Mouse (Mus musculus): ENCODE results near the gene Ptp4a2. TPM values are rescaled to one million over a fixed set of nuclear protein-coding genes. Genes with fewer than 3 reads are reported as not detected.
"Not testable (repeated sequence)": the region's sequence is repeated elsewhere in the genome, so short reads cannot be mapped to it uniquely, and the experiment has no call there.

The Ptp4a2 gene
- total RNA-seq (2021) = 100 to 1,000 TPM; 203 to 210 TPM

GRCm38 (mm10) chr4:129810798-129811604, at the start of gene Ptp4a2:
Gene Ptp4a2 (plus strand): TSS chr4:129811219.
- intact Hi-C loops (cut with DNase I) = no loop called here
- DNase-seq = peak; percentile 63 to 71

- intact Hi-C loops (cut with DNase I) = no loop called here
- DNase-seq = no peak
These were observed 49.4 kb upstream of the Ptp4a2 start for GRCm38 (mm10) chr4:129761606-129762005.

GRCm38 (mm10) chr4:129762496-129762895, 48.5 kb upstream of the Ptp4a2 start:
- DNase-seq; intact Hi-C loops (cut with DNase I): not testable (repeated sequence)

- DNase-seq = no peak
- intact Hi-C loops (cut with DNase I) = no loop called here
These were observed 45.7 kb upstream of the Ptp4a2 start for GRCm38 (mm10) chr4:129765351-129765750.

GRCm38 (mm10) chr4:129767782-129768181, 43.2 kb upstream of the Ptp4a2 start:
- intact Hi-C loops (cut with DNase I) = no loop called here
- DNase-seq = no peak

- DNase-seq; intact Hi-C loops (cut with DNase I): not testable (repeated sequence)
These were observed 42.3 kb upstream of the Ptp4a2 start for GRCm38 (mm10) chr4:129768742-129769141.

GRCm38 (mm10) chr4:129770600-129770999, 40.4 kb upstream of the Ptp4a2 start:
- no peak for DNase-seq
- intact Hi-C loops (cut with DNase I) = no loop called here

GRCm38 (mm10) chr4:129771314-129771671, 39.7 kb upstream of the Ptp4a2 start:
- no peak for DNase-seq
- intact Hi-C loops (cut with DNase I) = no loop called here

- peak in 1 of 2 experiments; percentile 10 for DNase-seq
- intact Hi-C loops (cut with DNase I) = no loop called here
These were observed 39.1 kb upstream of the Ptp4a2 start for GRCm38 (mm10) chr4:129771672-129772521.

- intact Hi-C loops (cut with DNase I) = no loop called here
- DNase-seq = peak; percentile 28 to 47
These were observed 28.9 kb upstream of the Ptp4a2 start for GRCm38 (mm10) chr4:129781881-129782675.

GRCm38 (mm10) chr4:129782857-129783331, 28.1 kb upstream of the Ptp4a2 start:
- intact Hi-C loops (cut with DNase I) = no loop called here
- peak in 1 of 2 experiments; percentile 10 for DNase-seq

- intact Hi-C loops (cut with DNase I) = no loop called here
- DNase-seq = no peak
These were observed 27.5 kb upstream of the Ptp4a2 start for GRCm38 (mm10) chr4:129783506-129783905.

- DNase-seq = peak; percentile 60 to 78
- intact Hi-C loops (cut with DNase I) = loop anchor here (1.0 to 5.0 kb wide), 5 partner anchors 32 to 302 kb away; no protein-coding TSS in a partner anchor
These were observed 25.8 kb upstream of the Ptp4a2 start for GRCm38 (mm10) chr4:129785178-129785577.

- intact Hi-C loops (cut with DNase I) = loop anchor here (5.0 kb wide), 1 partner anchor 64 kb away; no protein-coding TSS in a partner anchor
- no peak for DNase-seq
These were observed 22.3 kb upstream of the Ptp4a2 start for GRCm38 (mm10) chr4:129788693-129789092.

GRCm38 (mm10) chr4:129789635-129790034, 21.4 kb upstream of the Ptp4a2 start:
- intact Hi-C loops (cut with DNase I) = loop anchor here (5.0 kb wide), 1 partner anchor 63 kb away; no protein-coding TSS in a partner anchor
- no peak for DNase-seq

- DNase-seq = no peak
- intact Hi-C loops (cut with DNase I) = no loop called here
These were observed 20.5 kb upstream of the Ptp4a2 start for GRCm38 (mm10) chr4:129790475-129790874.

- intact Hi-C loops (cut with DNase I) = no loop called here
- DNase-seq = no peak
These were observed 19.6 kb upstream of the Ptp4a2 start for GRCm38 (mm10) chr4:129791399-129791798.

- intact Hi-C loops (cut with DNase I) = no loop called here
- no peak for DNase-seq
These were observed 18.3 kb upstream of the Ptp4a2 start for GRCm38 (mm10) chr4:129792666-129793202.

- DNase-seq = no peak
- intact Hi-C loops (cut with DNase I) = no loop called here
These were observed 17.2 kb upstream of the Ptp4a2 start for GRCm38 (mm10) chr4:129793713-129794329.
